Mouse (Mus musculus): ENCODE measurements at regions not wholly inside any gene's neighbourhood (a gene's known extent, or its start where the extent isn't known, plus 50 kb on each side); places are given as distances from the start of the nearest gene placed in this dataset.

DNA sequence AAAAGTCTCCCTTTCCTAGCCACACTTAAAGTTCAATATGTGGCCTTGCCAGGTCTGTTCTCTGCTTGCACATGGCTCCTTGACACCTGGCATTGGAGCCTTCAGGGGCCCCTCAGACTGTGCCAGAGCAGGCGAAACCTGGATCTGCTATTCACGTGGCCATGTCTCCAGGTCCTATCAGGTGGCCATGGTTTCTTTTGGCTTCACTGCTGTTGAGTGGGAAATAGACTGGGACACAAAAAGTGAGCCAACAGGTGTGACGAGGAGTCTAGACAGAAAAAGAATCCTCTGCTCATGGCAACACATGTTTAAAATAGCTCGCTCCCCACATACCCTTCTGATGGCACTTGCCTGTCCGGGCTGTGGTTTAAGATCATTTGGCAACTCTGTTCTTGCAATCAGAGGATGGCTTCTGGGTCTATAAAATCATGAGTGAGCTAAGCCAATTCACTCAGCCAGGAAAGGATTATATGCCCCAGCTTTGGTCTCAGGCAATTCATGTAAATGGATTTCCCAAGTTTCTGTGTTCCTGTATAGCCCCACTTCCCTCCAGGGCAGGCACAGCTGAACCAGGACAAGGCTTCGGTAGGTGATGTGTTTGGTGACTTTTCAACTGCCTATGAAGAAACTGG is 309.0 kb upstream of the Slc30a5 start:
- Histone ChIP-seq H3K9me3 (ENCODE audit: control insufficient read depth, low read length) (no peaks in the 10 kb centered on the region), H3K9ac (ENCODE audit: low read depth, low read length) (no peak overlapping the region), H3K4me2 (no peak overlapping the region), H3K27me3 (replicated peaks; ENCODE audit: control insufficient read depth, insufficient read depth, low read length) (no peaks in the 10 kb centered on the region), H3K27ac (ENCODE audit: low read depth, low read length) (no peak overlapping the region), H3K36me3 (ENCODE audit: control insufficient read depth, insufficient read depth, low read length) (no peaks in the 10 kb centered on the region), H3K4me3 (ENCODE audit: low read depth, low read length) (no peak overlapping the region), H3K4me1 (replicated peaks; ENCODE audit: control insufficient read depth, insufficient read depth, low read length) (no peaks in the 10 kb centered on the region)
- DNase-seq (ENCODE audit: low spot score) (no peak), ATAC-seq (replicated peaks; ENCODE audit: low FRiP score) (no peak)
- WGBS = 82% methylated on average over 6 of the region's 6 CpGs

DNA sequence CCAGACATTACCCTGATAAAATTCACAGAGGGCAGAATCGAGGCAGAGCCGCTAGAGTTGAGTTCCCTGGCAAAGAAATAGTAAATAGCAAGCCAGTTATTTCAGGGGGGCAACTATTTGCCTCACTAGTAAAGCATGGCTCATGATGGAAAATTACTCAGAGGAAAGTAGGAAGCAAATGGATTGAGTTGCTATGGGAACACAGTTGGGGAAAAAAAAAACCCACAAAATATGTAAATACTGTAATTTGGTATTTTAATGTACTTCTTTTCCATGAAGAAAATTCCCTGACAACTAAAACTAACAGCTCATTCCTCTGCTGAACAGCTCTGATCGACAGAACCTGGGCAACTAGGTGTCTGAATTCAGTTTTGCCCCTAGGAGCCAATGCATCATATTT is 296.2 kb upstream of the Slc30a5 start:
- Histone ChIP-seq H3K4me1 (replicated peaks; ENCODE audit: control insufficient read depth, insufficient read depth, low read length) (no peaks in the 10 kb centered on the region), H3K4me2 (no peak overlapping the region), H3K27ac (ENCODE audit: low read depth, low read length) (no peak overlapping the region), H3K4me3 (ENCODE audit: low read depth, low read length) (no peak overlapping the region), H3K9me3 (ENCODE audit: control insufficient read depth, low read length) (no peaks in the 10 kb centered on the region), H3K36me3 (ENCODE audit: control insufficient read depth, insufficient read depth, low read length) (no peaks in the 10 kb centered on the region), H3K27me3 (replicated peaks; ENCODE audit: control insufficient read depth, insufficient read depth, low read length) (no peaks in the 10 kb centered on the region), H3K9ac (ENCODE audit: low read depth, low read length) (no peak overlapping the region)
- ATAC-seq (replicated peaks; ENCODE audit: low FRiP score) = no peak
- 78% methylated on average over 3 of the region's 3 CpGs for WGBS
- no peak for DNase-seq (ENCODE audit: low spot score)

DNA sequence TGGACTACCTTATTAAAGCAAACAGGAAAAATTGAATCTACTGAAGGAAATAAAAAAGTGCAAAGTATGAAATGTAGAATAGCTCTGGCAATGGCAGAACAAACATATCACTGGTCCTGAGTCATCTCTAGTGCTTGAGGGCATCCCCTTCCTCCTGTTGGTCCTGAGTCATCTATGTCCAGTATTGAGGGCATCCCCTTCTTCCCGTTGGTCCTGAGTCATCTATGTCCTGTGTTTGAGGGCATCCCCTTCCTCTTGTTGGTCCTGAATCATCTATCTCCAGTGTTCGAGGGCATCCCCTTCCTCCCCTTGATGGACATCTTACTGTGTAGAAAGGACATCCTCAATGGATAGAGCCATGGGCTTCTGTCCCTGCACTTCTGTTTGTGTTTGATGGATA is 294.6 kb upstream of the Slc30a5 start:
- no peak overlapping the region for H3K4me2 ChIP-seq
- H3K4me1 ChIP-seq (replicated peaks; ENCODE audit: control insufficient read depth, insufficient read depth, low read length) = no peaks in the 10 kb centered on the region
- H3K9me3 ChIP-seq (ENCODE audit: control insufficient read depth, low read length) = no peaks in the 10 kb centered on the region
- H3K36me3 ChIP-seq (ENCODE audit: control insufficient read depth, insufficient read depth, low read length) = no peaks in the 10 kb centered on the region
- no peak for ATAC-seq (replicated peaks; ENCODE audit: low FRiP score)
- no peaks in the 10 kb centered on the region for H3K27me3 ChIP-seq (replicated peaks; ENCODE audit: control insufficient read depth, insufficient read depth, low read length)
- DNase-seq (ENCODE audit: low spot score) = no peak
- no peak overlapping the region for H3K9ac ChIP-seq (ENCODE audit: low read depth, low read length)
- H3K27ac ChIP-seq (ENCODE audit: low read depth, low read length) = no peak overlapping the region
- H3K4me3 ChIP-seq (ENCODE audit: low read depth, low read length) = no peak overlapping the region
- WGBS = 62% methylated on average over 2 of the region's 2 CpGs

DNA sequence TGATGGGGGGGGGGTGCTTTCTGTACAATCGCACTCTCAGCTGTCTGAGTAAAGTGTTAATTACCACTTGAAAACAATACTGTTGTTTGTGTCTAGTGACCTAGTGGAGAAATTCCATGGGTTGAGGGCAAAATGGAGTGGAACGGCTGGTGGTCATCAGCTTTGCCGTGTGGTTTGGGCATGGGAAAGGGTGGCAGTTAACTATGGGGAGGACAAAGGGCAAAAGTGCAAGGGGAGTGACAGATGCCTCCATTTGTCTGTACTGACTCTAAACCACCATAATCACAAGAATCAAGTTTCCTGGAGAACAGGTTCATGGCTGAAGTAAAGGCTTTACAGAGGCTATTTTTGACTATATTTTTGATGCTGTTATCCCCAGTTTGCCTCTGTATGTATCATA is 294.0 kb upstream of the Slc30a5 start:
- H3K4me1 ChIP-seq (replicated peaks; ENCODE audit: control insufficient read depth, insufficient read depth, low read length) = no peaks in the 10 kb centered on the region
- no peak overlapping the region for H3K9ac ChIP-seq (ENCODE audit: low read depth, low read length)
- no peaks in the 10 kb centered on the region for H3K9me3 ChIP-seq (ENCODE audit: control insufficient read depth, low read length)
- no peaks in the 10 kb centered on the region for H3K36me3 ChIP-seq (ENCODE audit: control insufficient read depth, insufficient read depth, low read length)
- DNase-seq (ENCODE audit: low spot score) (no peak), ATAC-seq (replicated peaks; ENCODE audit: low FRiP score) (no peak)
- no peaks in the 10 kb centered on the region for H3K27me3 ChIP-seq (replicated peaks; ENCODE audit: control insufficient read depth, insufficient read depth, low read length)
- no peak overlapping the region for H3K27ac ChIP-seq (ENCODE audit: low read depth, low read length)
- no peak overlapping the region for H3K4me3 ChIP-seq (ENCODE audit: low read depth, low read length)
- H3K4me2 ChIP-seq = no peak overlapping the region
- 81% methylated on average over 3 of the region's 3 CpGs for WGBS

DNA sequence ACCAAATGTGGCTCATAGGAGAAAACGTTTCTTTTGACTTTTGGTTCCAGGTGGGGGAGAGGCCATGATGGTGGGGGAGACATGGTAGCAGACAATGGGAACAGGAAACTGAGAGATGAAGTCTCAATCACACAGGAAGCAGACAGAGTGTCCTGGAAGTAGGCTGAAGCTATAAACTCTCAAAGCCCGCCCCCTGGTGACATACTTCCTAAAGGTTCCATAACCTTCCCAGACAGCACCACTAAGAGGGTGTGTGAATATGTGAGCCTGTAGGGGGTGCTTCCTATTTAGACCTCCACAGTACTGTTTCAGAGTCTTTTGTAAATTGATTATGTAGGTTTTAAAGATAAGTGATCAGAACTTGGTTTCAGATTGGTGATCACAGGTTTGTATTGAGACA is 284.1 kb upstream of the Slc30a5 start:
- WGBS = 78% methylated on average over 2 of the region's 2 CpGs
- Histone ChIP-seq H3K4me2 (no peak overlapping the region), H3K36me3 (ENCODE audit: control insufficient read depth, insufficient read depth, low read length) (no peaks in the 10 kb centered on the region), H3K27ac (ENCODE audit: low read depth, low read length) (no peak overlapping the region), H3K4me3 (ENCODE audit: low read depth, low read length) (no peak overlapping the region), H3K27me3 (replicated peaks; ENCODE audit: control insufficient read depth, insufficient read depth, low read length) (no peaks in the 10 kb centered on the region), H3K4me1 (replicated peaks; ENCODE audit: control insufficient read depth, insufficient read depth, low read length) (no peaks in the 10 kb centered on the region), H3K9me3 (ENCODE audit: control insufficient read depth, low read length) (no peaks in the 10 kb centered on the region), H3K9ac (ENCODE audit: low read depth, low read length) (no peak overlapping the region)
- DNase-seq (ENCODE audit: low spot score) (no peak), ATAC-seq (replicated peaks; ENCODE audit: low FRiP score) (no peak)

DNA sequence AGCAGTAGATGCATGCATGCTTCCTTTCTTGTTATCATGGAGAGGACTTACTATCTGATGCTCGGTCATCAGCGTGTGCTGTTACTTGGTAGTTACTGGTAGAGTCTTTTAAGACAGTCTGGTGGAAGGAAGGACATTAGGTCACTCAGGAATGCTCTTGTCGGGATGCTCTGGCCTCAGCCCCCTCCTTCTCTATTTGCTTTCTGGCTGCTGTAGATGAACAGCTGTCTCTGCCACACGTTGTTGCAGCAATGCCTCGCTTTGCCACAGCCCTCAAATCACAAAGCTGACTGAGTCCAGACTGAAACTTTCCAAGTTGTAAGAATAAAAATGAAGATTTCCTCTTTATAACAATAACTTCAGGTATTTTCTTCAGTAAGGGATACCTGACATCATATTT is 282.1 kb upstream of the Slc30a5 start:
- H3K27me3 ChIP-seq (replicated peaks; ENCODE audit: control insufficient read depth, insufficient read depth, low read length) = no peaks in the 10 kb centered on the region
- no peak overlapping the region for H3K27ac ChIP-seq (ENCODE audit: low read depth, low read length)
- DNase-seq (ENCODE audit: low spot score) (no peak), ATAC-seq (replicated peaks; ENCODE audit: low FRiP score) (no peak)
- no peak overlapping the region for H3K9ac ChIP-seq (ENCODE audit: low read depth, low read length)
- WGBS = 56% methylated on average over 5 of the region's 5 CpGs
- no peak overlapping the region for H3K4me2 ChIP-seq
- H3K36me3 ChIP-seq (ENCODE audit: control insufficient read depth, insufficient read depth, low read length) = no peaks in the 10 kb centered on the region
- H3K4me3 ChIP-seq (ENCODE audit: low read depth, low read length) = no peak overlapping the region
- no peaks in the 10 kb centered on the region for H3K4me1 ChIP-seq (replicated peaks; ENCODE audit: control insufficient read depth, insufficient read depth, low read length)
- H3K9me3 ChIP-seq (ENCODE audit: control insufficient read depth, low read length) = no peaks in the 10 kb centered on the region

DNA sequence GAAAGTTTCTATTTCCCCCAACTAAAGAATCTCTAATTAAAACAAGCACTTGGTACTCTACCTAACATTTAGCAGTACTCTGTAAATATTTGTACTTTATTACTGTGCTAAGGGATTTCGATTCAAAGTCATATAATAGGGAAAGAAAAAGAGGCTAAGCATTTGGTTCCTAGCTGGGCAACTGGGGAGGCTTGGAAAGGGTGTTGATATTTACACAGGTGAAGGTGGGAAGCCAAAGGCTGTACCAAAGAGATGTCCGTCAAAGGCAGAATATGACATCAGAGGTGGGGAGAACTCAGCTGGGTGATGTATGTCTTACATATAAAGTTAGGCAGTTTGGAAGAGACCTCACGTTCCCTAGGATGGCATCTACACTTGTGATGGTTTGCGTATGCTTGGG is 278.9 kb upstream of the Slc30a5 start:
- Histone ChIP-seq H3K27ac (ENCODE audit: low read depth, low read length) (no peak overlapping the region), H3K4me2 (no peak overlapping the region), H3K4me1 (replicated peaks; ENCODE audit: control insufficient read depth, insufficient read depth, low read length) (no peaks in the 10 kb centered on the region), H3K27me3 (replicated peaks; ENCODE audit: control insufficient read depth, insufficient read depth, low read length) (no peaks in the 10 kb centered on the region), H3K9ac (ENCODE audit: low read depth, low read length) (no peak overlapping the region), H3K4me3 (ENCODE audit: low read depth, low read length) (no peak overlapping the region), H3K9me3 (ENCODE audit: control insufficient read depth, low read length) (no peaks in the 10 kb centered on the region), H3K36me3 (ENCODE audit: control insufficient read depth, insufficient read depth, low read length) (no peaks in the 10 kb centered on the region)
- no peak for ATAC-seq (replicated peaks; ENCODE audit: low FRiP score)
- WGBS = 77% methylated on average over 4 of the region's 4 CpGs
- no peak for DNase-seq (ENCODE audit: low spot score)

DNA sequence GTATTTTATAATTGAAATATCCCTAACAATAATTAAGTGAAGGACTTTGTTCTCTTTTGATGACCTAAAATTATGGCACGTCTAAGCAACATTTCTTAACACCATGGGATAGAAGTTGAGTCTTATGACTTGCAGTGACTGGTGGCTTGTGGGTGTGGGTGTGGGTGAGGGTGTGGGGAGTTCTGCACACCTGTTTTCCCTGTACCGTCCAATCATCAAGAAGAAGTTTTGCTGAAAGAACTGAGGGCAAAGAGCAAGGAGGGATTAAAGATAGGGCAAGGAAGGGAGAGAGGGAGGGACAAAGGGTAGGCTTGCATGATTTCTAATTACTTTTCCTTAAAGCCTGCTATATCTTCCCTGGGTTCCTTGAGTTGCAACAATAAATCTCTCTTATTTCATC is 278.5 kb upstream of the Slc30a5 start:
- Histone ChIP-seq H3K27ac (ENCODE audit: low read depth, low read length) (no peak overlapping the region), H3K4me1 (replicated peaks; ENCODE audit: control insufficient read depth, insufficient read depth, low read length) (no peaks in the 10 kb centered on the region), H3K27me3 (replicated peaks; ENCODE audit: control insufficient read depth, insufficient read depth, low read length) (no peaks in the 10 kb centered on the region), H3K4me2 (no peak overlapping the region), H3K4me3 (ENCODE audit: low read depth, low read length) (no peak overlapping the region), H3K36me3 (ENCODE audit: control insufficient read depth, insufficient read depth, low read length) (no peaks in the 10 kb centered on the region), H3K9me3 (ENCODE audit: control insufficient read depth, low read length) (no peaks in the 10 kb centered on the region), H3K9ac (ENCODE audit: low read depth, low read length) (no peak overlapping the region)
- ATAC-seq (replicated peaks; ENCODE audit: low FRiP score) (no peak), DNase-seq (ENCODE audit: low spot score) (no peak)
- WGBS = 81% methylated on average over 2 of the region's 2 CpGs

DNA sequence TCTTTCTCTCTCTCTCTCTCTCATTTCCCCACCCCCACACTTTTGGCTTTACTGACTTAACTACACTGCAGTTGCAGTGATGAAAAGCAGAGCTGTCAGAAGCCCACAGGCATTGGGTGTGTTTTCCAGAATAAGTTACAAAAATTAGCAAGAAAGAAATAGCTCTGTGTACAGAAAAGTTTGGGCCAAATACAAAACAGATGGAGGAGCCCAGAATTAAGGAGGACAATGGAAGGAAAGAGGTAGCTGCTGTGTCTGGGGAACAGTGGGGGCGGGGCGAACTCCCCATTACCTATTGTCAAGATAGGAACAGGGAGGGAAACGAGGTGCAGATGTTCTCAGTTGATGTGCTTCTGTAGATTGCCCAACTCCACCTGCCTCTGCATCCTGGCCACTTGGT is 267.4 kb upstream of the Slc30a5 start:
- Histone ChIP-seq H3K4me3 (ENCODE audit: low read depth, low read length) (no peak overlapping the region), H3K4me1 (replicated peaks; ENCODE audit: control insufficient read depth, insufficient read depth, low read length) (no peaks in the 10 kb centered on the region), H3K36me3 (ENCODE audit: control insufficient read depth, insufficient read depth, low read length) (no peaks in the 10 kb centered on the region), H3K4me2 (no peak overlapping the region), H3K27me3 (replicated peaks; ENCODE audit: control insufficient read depth, insufficient read depth, low read length) (no peaks in the 10 kb centered on the region), H3K27ac (ENCODE audit: low read depth, low read length) (no peak overlapping the region), H3K9ac (ENCODE audit: low read depth, low read length) (no peak overlapping the region), H3K9me3 (ENCODE audit: control insufficient read depth, low read length) (no peaks in the 10 kb centered on the region)
- no peak for DNase-seq (ENCODE audit: low spot score)
- 53% methylated on average over 3 of the region's 3 CpGs for WGBS
- no peak for ATAC-seq (replicated peaks; ENCODE audit: low FRiP score)

All from liver, embryonic 11.5 days (tissue).